9 mouse cellular contexts compared by ENCODE assay signal in genomic region chr6:133206173-133206572, GRCm38 (mm10).
DNase-seq lines count a peak whose midpoint lies in the region; ATAC-seq and TF ChIP-seq lines count a peak whose summit lies in the region.
"Had no signal": no experiment of that assay in that cellular context is flagged by ENCODE, and none has a peak within 500 bp of the region (broad histone marks: within the 10 kb centered on the region; RNA-seq: fewer than 3 reads in every experiment).

No protein-coding gene starts in this region.

- no peak overlapping the region for H3K27ac ChIP-seq in heart, adult 2 months
- H3K27ac ChIP-seq: heart, embryonic 15.5 days had no signal

- intact Hi-C loops in heart, adult 2 months (cut with DNase I): loop anchor here (5.0 to 10.0 kb wide), 2 partner anchors 559 to 1691 kb away; no protein-coding TSS in a partner anchor
- intact Hi-C loops in heart, postnatal 25 days (cut with DNase I): loop anchor here (10.0 kb wide), 1 partner anchor 561 kb away; no protein-coding TSS in a partner anchor
- intact Hi-C loops in gastrocnemius, postnatal 14 days (cut with DNase I; ENCODE audit: low total_unique reads): no loop called here

- no peaks in the 10 kb centered on the region for H3K36me3 ChIP-seq in heart, adult 2 months (ENCODE audit: control insufficient read depth, insufficient read depth, low read length)
- no peaks in the 10 kb centered on the region for H3K36me3 ChIP-seq in G1E (replicated peaks)
- H3K36me3 ChIP-seq: heart, embryonic 15.5 days had no signal

- no peaks in the 10 kb centered on the region for H3K4me1 ChIP-seq in heart, adult 2 months (ENCODE audit: control insufficient read depth, insufficient read depth, low read length)
- H3K4me1 ChIP-seq in G1E (ENCODE audit: insufficient read depth, low read depth, low read length): no peaks in the 10 kb centered on the region
- H3K4me1 ChIP-seq: heart, embryonic 15.5 days had no signal

- 4% methylated on average over 3 of the region's 3 CpGs for WGBS in heart, adult 2 months

- H3K9me3 ChIP-seq in G1E (replicated peaks): no peaks in the 10 kb centered on the region
- H3K9me3 ChIP-seq: heart, embryonic 15.5 days had no signal

- TF ChIP-seq CTCF in heart, adult 2 months (IDR thresholded peaks at IDR 0.05): peak; percentile 84
- TF ChIP-seq CTCF in G1E (IDR thresholded peaks at IDR 0.05; ENCODE audit: low read depth, low read length): peak; percentile 37; the same call in 1 of the 2 replicates

- TF ChIP-seq EP300 in heart, adult 2 months (IDR thresholded peaks at IDR 0.05; ENCODE audit: insufficient read depth, low read depth, low read length): no peak

- no peak for ATAC-seq in G1E (ENCODE audit: extremely low read depth, insufficient number of reproducible peaks, low FRiP score, poor library complexity, severe bottlenecking)

- no peak overlapping the region for H3K9ac ChIP-seq in heart, adult 2 months (ENCODE audit: low read depth, low read length)
- H3K9ac ChIP-seq: heart, embryonic 15.5 days had no signal

- H3K79me2 ChIP-seq in heart, adult 2 months (replicated peaks; ENCODE audit: control insufficient read depth, insufficient read depth, low read length): no peaks in the 10 kb centered on the region

- no peaks in the 10 kb centered on the region for H3K27me3 ChIP-seq in heart, adult 2 months (ENCODE audit: control insufficient read depth, insufficient read depth, low read length)
- H3K27me3 ChIP-seq in G1E (ENCODE audit: insufficient read depth, low read length): no peaks in the 10 kb centered on the region
- H3K27me3 ChIP-seq: heart, embryonic 15.5 days had no signal

- no peak overlapping the region for H3K4me3 ChIP-seq in heart, adult 2 months
- no peak overlapping the region for H3K4me3 ChIP-seq in G1E (ENCODE audit: low read depth, low read length)
- H3K4me3 ChIP-seq: heart, embryonic 15.5 days had no signal

- no peak for TF ChIP-seq POLR2A in heart, adult 2 months (IDR thresholded peaks at IDR 0.05; ENCODE audit: insufficient read depth, low read depth, low read length)

- peak in 1 of 2 experiments; percentile 31 for DNase-seq in heart, adult 2 months
- DNase-seq in heart, postnatal 25 days (ENCODE audit: low spot score): no peak
- DNase-seq in G1E (ENCODE audit: low spot score): no peak
- DNase-seq in cerebellum, postnatal 14 days: peak; percentile 43 to 73
- DNase-seq in gastrocnemius, postnatal 14 days: peak; percentile 7
- peak; percentile 18 to 75 for DNase-seq in layer of hippocampus, adult 18-20 months (ENCODE audit: low spot score in 2 of 2)
- peak; percentile 50 for DNase-seq in lung, postnatal 10 days
- DNase-seq in right cerebral cortex, postnatal 10 days (ENCODE audit: low spot score in 2 of 2): peak; percentile 32 to 53

Comparison
In these comparisons a context has a peak if more than half of its experiments do, and no peak if none do; other contexts are left out.
1. DNase-seq: peak in cerebellum, postnatal 14 days (2 of 2), gastrocnemius, postnatal 14 days (single experiment), layer of hippocampus, adult 18-20 months (2 of 2), lung, postnatal 10 days (single experiment) and right cerebral cortex, postnatal 10 days (2 of 2); none in heart, postnatal 25 days (single experiment) and G1E (single experiment).